Mouse (Mus musculus): ENCODE data around the gene Gm17324.

GRCm38 (mm10) chr9:78451382-78451781, 2.8 kb upstream of the Gm17324 start:
- TF ChIP-seq POLR2A (IDR thresholded peaks at IDR 0.05; ENCODE audit: control insufficient read depth, low read depth, low read length) (no peak), CTCF (IDR thresholded peaks at IDR 0.05; ENCODE audit: control insufficient read depth, insufficient read depth, insufficient replicate concordance, low read depth, low read length) (no peak)
